Mouse (Mus musculus): ENCODE measurements at regions not wholly inside any gene's neighbourhood (a gene's known extent, or its start where the extent isn't known, plus 50 kb on each side); places are given as distances from the start of the nearest gene placed in this dataset.
"Not testable (repeated sequence)": the region's sequence is repeated elsewhere in the genome, so short reads cannot be mapped to it uniquely, and the experiment has no call there.

GRCm38 (mm10) chr5:4248422-4248821 lies 56.3 kb downstream of the Mterf1b start:
- no peak for DNase-seq (ENCODE audit: low read depth, low spot score)

GRCm38 (mm10) chr5:4254280-4254679 lies 62.1 kb downstream of the Mterf1b start:
- DNase-seq (ENCODE audit: low read depth, low spot score) = not testable (repeated sequence)

- DNase-seq (ENCODE audit: low read depth, low spot score) = no peak
These were observed 65.0 kb downstream of the Mterf1b start for GRCm38 (mm10) chr5:4257048-4257750.

- no peak for DNase-seq (ENCODE audit: low read depth, low spot score)
These were observed 67.1 kb downstream of the Mterf1b start for GRCm38 (mm10) chr5:4259260-4259659.

- DNase-seq (ENCODE audit: low read depth, low spot score) = no peak
These were observed 70.5 kb downstream of the Mterf1b start for GRCm38 (mm10) chr5:4262666-4263065.

- DNase-seq (ENCODE audit: low read depth, low spot score) = no peak
These were observed 71.5 kb downstream of the Mterf1b start for GRCm38 (mm10) chr5:4263560-4264160.

GRCm38 (mm10) chr5:4267717-4268116 lies 75.5 kb downstream of the Mterf1b start:
- no peak for DNase-seq (ENCODE audit: low read depth, low spot score)

GRCm38 (mm10) chr5:4273001-4273400 lies 80.8 kb downstream of the Mterf1b start:
- no peak for DNase-seq (ENCODE audit: low read depth, low spot score)

GRCm38 (mm10) chr5:4303616-4304015 lies 111.4 kb downstream of the Mterf1b start:
- peak; percentile 26 for DNase-seq (ENCODE audit: low read depth, low spot score)

- peak; percentile 4 for DNase-seq (ENCODE audit: low read depth, low spot score)
These were observed 112.0 kb downstream of the Mterf1b start for GRCm38 (mm10) chr5:4304201-4304600.

- no peak for DNase-seq (ENCODE audit: low read depth, low spot score)
These were observed 116.3 kb downstream of the Mterf1b start for GRCm38 (mm10) chr5:4308514-4308913.

GRCm38 (mm10) chr5:4311169-4311568 lies 119.0 kb downstream of the Mterf1b start:
- no peak for DNase-seq (ENCODE audit: low read depth, low spot score)

- no peak for DNase-seq (ENCODE audit: low read depth, low spot score)
These were observed 119.4 kb downstream of the Mterf1b start for GRCm38 (mm10) chr5:4311599-4311998.

GRCm38 (mm10) chr5:4312675-4313074 lies 120.5 kb downstream of the Mterf1b start:
- no peak for DNase-seq (ENCODE audit: low read depth, low spot score)

GRCm38 (mm10) chr5:4322634-4323386 lies 130.6 kb downstream of the Mterf1b start:
- no peak for DNase-seq (ENCODE audit: low read depth, low spot score)

- DNase-seq (ENCODE audit: low read depth, low spot score) = no peak
These were observed 131.2 kb downstream of the Mterf1b start for GRCm38 (mm10) chr5:4323387-4323704.

GRCm38 (mm10) chr5:4325813-4326212 lies 133.6 kb downstream of the Mterf1b start:
- no peak for DNase-seq (ENCODE audit: low read depth, low spot score)

GRCm38 (mm10) chr5:4326309-4327014 lies 134.3 kb downstream of the Mterf1b start:
- no peak for DNase-seq (ENCODE audit: low read depth, low spot score)

- DNase-seq (ENCODE audit: low read depth, low spot score) = no peak
These were observed 143.5 kb downstream of the Mterf1b start for GRCm38 (mm10) chr5:4335683-4336082.

- DNase-seq (ENCODE audit: low read depth, low spot score) = no peak
These were observed 149.8 kb downstream of the Mterf1b start for GRCm38 (mm10) chr5:4341956-4342355.

- no peak for DNase-seq (ENCODE audit: low read depth, low spot score)
These were observed 152.3 kb downstream of the Mterf1b start for GRCm38 (mm10) chr5:4344458-4344857.

- DNase-seq (ENCODE audit: low read depth, low spot score) = no peak
These were observed 156.2 kb downstream of the Mterf1b start for GRCm38 (mm10) chr5:4348334-4348733.
